Mouse (Mus musculus): Measurements from ENCODE around the gene Vmn2r101. TPM values are rescaled to one million over a fixed set of nuclear protein-coding genes. Genes with fewer than 3 reads are reported as not detected.

Vmn2r101 gene
- not detected in 2 replicates for polyA plus RNA-seq (2015; fragmentation: Nextera tagmentation; extraction: Ambion mirVana)

- Histone ChIP-seq H3K27me3 (no peaks in the 10 kb centered on the region), H3K4me3 (no peak within 1 kb of the TSS), H3K4me2 (no peak within 1 kb of the TSS), H3K9me3 (peaks cover 4% of the 10 kb centered on the region; the same call in 1 of the 2 replicates), H3K9ac (no peak within 1 kb of the TSS), H3K27ac (no peak within 1 kb of the TSS), H3K36me3 (no peaks in the 10 kb centered on the region), H3K4me1 (replicated peaks) (no peaks in the 10 kb centered on the region)
- no peak for ATAC-seq (ENCODE audit: low FRiP score)
Observed at GRCm38 (mm10) chr17:19576927-19577326, at the start of gene Vmn2r101. Gene Vmn2r101, plus strand, starts transcription at chr17:19577227.

GRCm38 (mm10) chr17:19629328-19629727 lies 52.3 kb downstream of the Vmn2r101 start:
- Histone ChIP-seq H3K27ac (no peak overlapping the region), H3K36me3 (no peaks in the 10 kb centered on the region), H3K4me2 (no peak overlapping the region), H3K4me1 (replicated peaks) (no peaks in the 10 kb centered on the region), H3K9ac (no peak overlapping the region), H3K27me3 (no peaks in the 10 kb centered on the region), H3K9me3 (peaks cover 22% of the 10 kb centered on the region), H3K4me3 (no peak overlapping the region)
- WGBS = 100% methylated on average over 1 of the region's 1 CpGs
- no peak for ATAC-seq (ENCODE audit: low FRiP score)

GRCm38 (mm10) chr17:19658447-19658846 lies 81.4 kb downstream of the Vmn2r101 start:
- H3K9ac ChIP-seq = no peak overlapping the region
- no peak overlapping the region for H3K27ac ChIP-seq
- WGBS = 54% methylated on average over 3 of the region's 3 CpGs
- H3K9me3 ChIP-seq = no peaks in the 10 kb centered on the region; the same call in 1 of the 2 replicates
- no peaks in the 10 kb centered on the region for H3K27me3 ChIP-seq
- ATAC-seq (ENCODE audit: low FRiP score) = no peak
- H3K4me2 ChIP-seq = no peak overlapping the region
- no peak overlapping the region for H3K4me3 ChIP-seq
- no peaks in the 10 kb centered on the region for H3K36me3 ChIP-seq
- H3K4me1 ChIP-seq (replicated peaks) = no peaks in the 10 kb centered on the region

- Histone ChIP-seq H3K4me1 (replicated peaks) (no peaks in the 10 kb centered on the region), H3K4me3 (no peak within 1 kb of the TSS), H3K9me3 (no peaks in the 10 kb centered on the region; the same call in 1 of the 2 replicates), H3K4me2 (no peak within 1 kb of the TSS), H3K36me3 (no peaks in the 10 kb centered on the region), H3K9ac (no peak within 1 kb of the TSS), H3K27ac (no peak within 1 kb of the TSS), H3K27me3 (no peaks in the 10 kb centered on the region)
- no peak for ATAC-seq (ENCODE audit: low FRiP score)
- WGBS = 64% methylated on average over 2 of the region's 2 CpGs
Observed at GRCm38 (mm10) chr17:19660028-19660427, 83.0 kb downstream of the Vmn2r101 start, which contains the start of gene Vmn2r102. Gene Vmn2r102, plus strand, starts transcription at chr17:19660328.

Other genes with a start within 250 kb of the Vmn2r101 start
- gene Vmn2r99, start 215.3 kb upstream of the Vmn2r101 start, polyA plus RNA-seq (2015; fragmentation: Nextera tagmentation; extraction: Ambion mirVana) = not detected in 2 replicates
- gene Vmn2r100, start 72.5 kb upstream of the Vmn2r101 start, polyA plus RNA-seq (2015; fragmentation: Nextera tagmentation; extraction: Ambion mirVana) = not detected in 2 replicates
- gene Vmn2r102, start 83.1 kb downstream of the Vmn2r101 start, polyA plus RNA-seq (2015; fragmentation: Nextera tagmentation; extraction: Ambion mirVana) = not detected in 2 replicates
- gene Vmn2r103, start 196.1 kb downstream of the Vmn2r101 start, polyA plus RNA-seq (2015; fragmentation: Nextera tagmentation; extraction: Ambion mirVana) = not detected in 2 replicates